Mouse (Mus musculus) midbrain, embryonic 12.5 days (tissue): ENCODE data around the gene Gstcd. TPM values are rescaled to one million over a fixed set of nuclear protein-coding genes. Genes with fewer than 3 reads are reported as not detected.

Source experiments
- polyA plus RNA-seq: library from polyadenylated mRNA; unstranded; fragments of >200 nt; fragmentation: Nextera tagmentation; extraction: Ambion mirVana; gene quantifications from 2 replicates; pipeline ENCODE4 v1.2.1, GENCODE M21; 2016

Gene Gstcd
- polyA plus RNA-seq, 1 experiment from 2014 or later = 8.5 TPM

Other genes starting within 250 kb of the Gstcd start
- 11.3 and 12.0 TPM in 2 replicates for gene Npnt, start 141.7 kb downstream of the Gstcd start, polyA plus RNA-seq
- gene Ints12, start 193 bp downstream of the Gstcd start, polyA plus RNA-seq = 27.6 and 27.7 TPM in 2 replicates
- gene Arhgef38, start 142.9 kb upstream of the Gstcd start, polyA plus RNA-seq = 0.08 TPM in 1 of 2 replicates, not detected in the other
- gene Ppa2, start 218.1 kb upstream of the Gstcd start, polyA plus RNA-seq = 78.1 and 79.9 TPM in 2 replicates